Mouse (Mus musculus) thymus, postnatal 14 days (tissue): Measurements from ENCODE around the gene Prrt1.

Source experiments
- DNase-seq: peaks from one replicate; pipeline ENCODE4 v3.0.0; 2021

The Prrt1 gene

GRCm38 (mm10) chr17:34674524-34675204, 45.3 kb downstream of the Prrt1 start:
- no peak for DNase-seq

- no peak for DNase-seq
Observed at GRCm38 (mm10) chr17:34675205-34676092, 46.1 kb downstream of the Prrt1 start.

GRCm38 (mm10) chr17:34676093-34676460, 46.7 kb downstream of the Prrt1 start:
- no peak for DNase-seq

GRCm38 (mm10) chr17:34676671-34677070, 47.3 kb downstream of the Prrt1 start:
- DNase-seq: no peak

DNA sequence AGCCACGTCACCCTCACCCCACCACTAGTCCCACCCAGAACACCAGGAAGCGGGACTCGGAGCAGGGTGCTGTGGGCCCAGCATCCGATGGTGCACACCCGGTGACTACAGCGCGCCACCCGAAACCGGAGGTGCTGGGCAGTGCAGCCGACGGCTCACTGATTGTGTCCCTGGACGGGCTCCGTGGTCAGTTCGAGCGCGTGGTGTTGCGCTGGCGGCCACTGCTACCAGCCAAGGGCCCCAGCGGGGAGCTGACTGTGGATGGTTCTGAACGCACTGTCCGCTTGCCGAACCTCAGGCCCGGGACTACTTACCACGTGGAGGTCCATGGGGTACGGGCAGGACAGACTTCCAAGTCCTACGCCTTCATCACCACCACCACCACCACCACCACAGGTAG, 50.9 kb downstream of the Prrt1 start:
- no peak for DNase-seq

- no peak for DNase-seq
Observed at GRCm38 (mm10) chr17:34680621-34681020, 51.3 kb downstream of the Prrt1 start.

DNA sequence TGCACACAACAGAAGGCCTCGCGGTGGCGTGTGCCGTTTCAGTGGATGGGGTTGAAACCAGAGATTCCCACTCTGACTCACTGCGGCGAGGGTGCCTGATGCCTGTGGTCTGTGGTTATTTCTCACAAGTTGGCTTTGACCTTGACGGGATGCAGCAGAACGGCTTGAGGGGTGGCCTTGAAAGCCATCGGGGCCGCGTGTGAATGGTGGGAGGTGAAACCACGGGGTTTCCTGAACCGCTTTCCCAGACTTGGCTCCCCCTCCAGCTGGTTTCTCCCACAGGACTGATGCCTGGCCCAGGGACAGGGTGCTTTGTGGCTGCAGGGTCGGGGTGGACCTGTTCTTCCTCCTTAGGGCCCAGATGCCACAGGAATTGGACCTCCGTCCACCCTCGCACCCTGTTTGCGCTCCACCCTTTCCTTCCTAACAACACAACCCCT, 51.8 kb downstream of the Prrt1 start:
- no peak for DNase-seq

DNA sequence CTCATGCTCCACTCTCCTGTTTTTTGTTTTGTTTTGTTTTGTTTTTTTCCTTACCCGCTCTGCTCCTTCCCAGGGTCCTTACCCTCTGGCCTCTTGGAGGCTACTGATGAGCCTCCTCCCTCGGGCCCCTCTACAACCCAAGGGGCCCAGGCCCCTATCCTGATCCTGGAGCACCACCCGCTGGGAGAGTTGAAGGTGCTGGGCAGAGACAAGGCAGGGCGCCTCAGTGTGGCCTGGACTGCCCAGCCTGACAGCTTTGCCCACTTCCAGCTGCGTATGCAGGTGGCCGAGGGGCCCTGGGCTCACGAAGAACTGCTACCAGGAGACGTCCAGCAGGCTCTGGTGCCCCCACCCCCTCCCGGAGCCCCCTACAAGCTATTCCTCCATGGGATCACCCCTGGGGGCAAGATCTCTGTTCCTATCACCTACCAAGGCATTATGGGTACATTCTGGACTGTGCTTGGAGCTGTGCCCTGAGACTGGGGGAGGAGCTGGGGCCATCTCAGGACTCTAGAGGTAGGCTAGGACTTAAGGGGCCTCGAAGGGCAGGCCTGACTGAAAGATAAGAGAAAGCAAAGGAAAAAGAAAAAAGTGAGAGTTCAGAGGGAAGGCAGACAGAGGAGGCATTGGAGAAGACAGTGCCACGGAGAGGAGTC, 52.7 kb downstream of the Prrt1 start:
- no peak for DNase-seq
